Mouse (Mus musculus) MEL-GATA-1-ER (cell line): ENCODE results near the gene Vmn1r83.

Experiments
- DNase-seq: peaks from one replicate; pipeline ENCODE4 v3.0.0-alpha.2; 2012; ENCODE audit warnings: low read depth; ENCODE audit errors: extremely low read depth

Gene Vmn1r83

GRCm38 (mm10) chr7:12329381-12329780 lies at the start of gene Vmn1r83:
TSS of gene Vmn1r83 (minus strand) at chr7:12329481.
- DNase-seq = no peak

- DNase-seq = no peak
Measured at GRCm38 (mm10) chr7:12369173-12369572, 39.9 kb upstream of the Vmn1r83 start, which contains the start of gene Vmn1r84. TSS of gene Vmn1r84 (minus strand) at chr7:12369273.

DNA sequence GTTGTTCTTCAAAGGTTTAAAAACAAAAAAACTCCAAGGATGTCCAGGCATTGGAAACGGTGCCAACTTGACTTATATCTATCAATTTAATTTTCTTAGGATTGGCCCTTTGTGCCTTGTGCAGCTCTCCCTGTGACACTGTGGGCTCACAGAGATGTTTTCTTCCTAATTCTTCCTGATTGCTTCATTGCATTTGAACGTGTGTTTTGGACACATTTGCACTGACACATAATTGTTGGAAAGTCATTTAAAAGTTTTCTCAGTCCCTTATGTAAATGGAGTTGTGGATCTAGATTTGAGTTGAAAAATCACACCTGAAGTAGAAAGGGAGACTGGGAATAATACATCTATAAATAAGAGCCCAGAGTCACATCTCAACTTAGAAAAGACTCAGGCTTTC lies 29.2 kb downstream of the Vmn1r83 start, which contains the start of gene Vmn1r82:
Vmn1r82 (plus strand) TSS at position 301 of the 400 bp plus-strand sequence.
- DNase-seq = no peak
